Mouse (Mus musculus) erythroblast, adult 5-6 weeks (primary cell): ENCODE data around the gene Sfxn1. TPM values are rescaled to one million over a fixed set of nuclear protein-coding genes. Genes with fewer than 3 reads are reported as not detected.

Experiments used
- ATAC-seq: replicated peaks from 2 replicates; pipeline ENCODE4 v1.8.0; 2016; ENCODE audit warnings: moderate number of reproducible peaks, mild to moderate bottlenecking, moderate TSS enrichment, inconsistent platforms; ENCODE audit not compliant: poor library complexity, low FRiP score, severe bottlenecking
- total RNA-seq, 2 experiments: library from RNA; stranded (forward) in 1 of 2; stranded (reverse) in 1 of 2; fragments of 150-400 nt in 1 of 2; fragments of 200-764, 138-1000 nt in 1 of 2; gene quantifications; 2 replicates each; pipeline versions ENCODE4 v1.2.3 to v1.2.4; 2015 to 2017; ENCODE audit warnings: low replicate concordance in 2 of 2

Gene Sfxn1
- total RNA-seq (2015; ENCODE audit: low replicate concordance) (30.7 and 32.0 TPM in 2 replicates), total RNA-seq (2017; ENCODE audit: low replicate concordance) (8.6 and 16.4 TPM in 2 replicates)

- ATAC-seq: peak; percentile 85
Measured at GRCm38 (mm10) chr13:54071606-54072331, at the start of gene Sfxn1. Sfxn1 (plus strand) TSS chr13:54071869.

- no peak for ATAC-seq
Measured at GRCm38 (mm10) chr13:54023311-54023710, 48.4 kb upstream of the Sfxn1 start.

- ATAC-seq: no peak
Measured at GRCm38 (mm10) chr13:54027079-54027478, 44.6 kb upstream of the Sfxn1 start.

GRCm38 (mm10) chr13:54033653-54034052 lies 38.0 kb upstream of the Sfxn1 start:
- ATAC-seq: no peak

- ATAC-seq: no peak
Measured at GRCm38 (mm10) chr13:54035541-54035940, 36.1 kb upstream of the Sfxn1 start.

GRCm38 (mm10) chr13:54037936-54038335 lies 33.7 kb upstream of the Sfxn1 start:
- no peak for ATAC-seq

- ATAC-seq: no peak
Measured at GRCm38 (mm10) chr13:54040256-54040655, 31.4 kb upstream of the Sfxn1 start.

- ATAC-seq: no peak
Measured at GRCm38 (mm10) chr13:54048679-54049352, 22.9 kb upstream of the Sfxn1 start.

GRCm38 (mm10) chr13:54051641-54052040 lies 20.0 kb upstream of the Sfxn1 start:
- ATAC-seq: no peak

GRCm38 (mm10) chr13:54054962-54055361 lies 16.7 kb upstream of the Sfxn1 start:
- ATAC-seq: no peak

GRCm38 (mm10) chr13:54055448-54055861 lies 16.2 kb upstream of the Sfxn1 start, which contains the start of gene Drd1:
Drd1 (minus strand) TSS chr13:54055705.
- no peak for ATAC-seq

- no peak for ATAC-seq
Measured at GRCm38 (mm10) chr13:54062068-54062467, 9.6 kb upstream of the Sfxn1 start.

- ATAC-seq: no peak
Measured at GRCm38 (mm10) chr13:54063292-54063691, 8.4 kb upstream of the Sfxn1 start.

- ATAC-seq: no peak
Measured at GRCm38 (mm10) chr13:54066081-54066746, 5.5 kb upstream of the Sfxn1 start.

GRCm38 (mm10) chr13:54067617-54068166 lies 4.0 kb upstream of the Sfxn1 start:
- ATAC-seq: no peak

- no peak for ATAC-seq
Measured at GRCm38 (mm10) chr13:54071011-54071410, 658 bp upstream of the Sfxn1 start.

- ATAC-seq: no peak
Measured at GRCm38 (mm10) chr13:54072526-54073057, 923 bp downstream of the Sfxn1 start.

- ATAC-seq: no peak
Measured at GRCm38 (mm10) chr13:54073066-54073465, 1.4 kb downstream of the Sfxn1 start.

- ATAC-seq: no peak
Measured at GRCm38 (mm10) chr13:54073491-54073890, 1.8 kb downstream of the Sfxn1 start.

GRCm38 (mm10) chr13:54075416-54075815 lies 3.7 kb downstream of the Sfxn1 start:
- no peak; the same call in 1 of the 2 replicates for ATAC-seq
